In genomic region chrX:106092939-106093338, GRCm38 (mm10) we compare ENCODE assay signal across 12 mouse cellular contexts. TPM values are rescaled to one million over a fixed set of nuclear protein-coding genes. Genes with fewer than 3 reads are reported as not detected.
DNase-seq lines count a peak whose midpoint lies in the region; ATAC-seq lines count a peak whose summit lies in the region.
"Had no signal": no experiment of that assay in that cellular context is flagged by ENCODE, and none has a peak within 500 bp of the region (broad histone marks: within the 10 kb centered on the region; RNA-seq: fewer than 3 reads in every experiment).

No protein-coding gene starts in this region.

- no peak overlapping the region for H3K9ac ChIP-seq in heart, embryonic 12.5 days
- H3K9ac ChIP-seq in midbrain, embryonic 16.5 days (ENCODE audit: low read depth, low read length), result no peak overlapping the region
- no peak overlapping the region for H3K9ac ChIP-seq in embryonic facial prominence, embryonic 12.5 days
- no peak overlapping the region for H3K9ac ChIP-seq in neural tube, embryonic 11.5 days (ENCODE audit: low read length)
- H3K9ac ChIP-seq: liver, embryonic 12.5 days had no signal

- no peak overlapping the region for H3K4me3 ChIP-seq in heart, embryonic 12.5 days
- no peak overlapping the region for H3K4me3 ChIP-seq in heart, embryonic 10.5 days
- no peak overlapping the region for H3K4me3 ChIP-seq in midbrain, embryonic 10.5 days
- H3K4me3 ChIP-seq in midbrain, embryonic 16.5 days (ENCODE audit: low read depth, low read length), result no peak overlapping the region
- no peak overlapping the region for H3K4me3 ChIP-seq in embryonic facial prominence, embryonic 12.5 days
- H3K4me3 ChIP-seq in neural tube, embryonic 11.5 days (ENCODE audit: low read depth, low read length), result no peak overlapping the region
- H3K4me3 ChIP-seq: liver, embryonic 12.5 days had no signal

- no peaks in the 10 kb centered on the region for H3K36me3 ChIP-seq in heart, embryonic 12.5 days
- 0 out of 2 replicates have a peak, but pooled peaks cover 2% of the 10 kb centered on the region for H3K36me3 ChIP-seq in heart, embryonic 10.5 days
- peaks cover 5% of the 10 kb centered on the region; the same call in 1 of the 2 replicates for H3K36me3 ChIP-seq in midbrain, embryonic 10.5 days
- no peaks in the 10 kb centered on the region for H3K36me3 ChIP-seq in midbrain, embryonic 16.5 days (ENCODE audit: control insufficient read depth, insufficient read depth, low read length)
- H3K36me3 ChIP-seq in embryonic facial prominence, embryonic 12.5 days, result no peaks in the 10 kb centered on the region
- no peaks in the 10 kb centered on the region for H3K36me3 ChIP-seq in neural tube, embryonic 11.5 days (ENCODE audit: control insufficient read depth, insufficient read depth, low read length)

- H3K27ac ChIP-seq in heart, embryonic 12.5 days (ENCODE audit: poor library complexity, severe bottlenecking), result peak overlapping the region; percentile 77
- no peak overlapping the region for H3K27ac ChIP-seq in heart, embryonic 10.5 days
- peak overlapping the region; percentile 64; the same call in 1 of the 2 replicates for H3K27ac ChIP-seq in midbrain, embryonic 10.5 days (replicated peaks)
- no peak overlapping the region for H3K27ac ChIP-seq in midbrain, embryonic 16.5 days (ENCODE audit: low read length)
- 0 out of 2 replicates have a peak overlapping the region, but pooled peaks have one; percentile 2 for H3K27ac ChIP-seq in embryonic facial prominence, embryonic 12.5 days
- H3K27ac ChIP-seq in neural tube, embryonic 11.5 days (ENCODE audit: low read depth, low read length), result no peak overlapping the region
- H3K27ac ChIP-seq: liver, embryonic 12.5 days had no signal

- 43% methylated on average over 5 of the region's 5 CpGs for WGBS in heart, embryonic 12.5 days
- WGBS in heart, embryonic 10.5 days, result 29% methylated on average over 5 of the region's 5 CpGs
- WGBS in midbrain, embryonic 10.5 days, result 30% methylated on average over 5 of the region's 5 CpGs
- WGBS in midbrain, embryonic 16.5 days, result 25% methylated on average over 5 of the region's 5 CpGs
- 27% methylated on average over 5 of the region's 5 CpGs for WGBS in embryonic facial prominence, embryonic 12.5 days
- 28% methylated on average over 5 of the region's 5 CpGs for WGBS in neural tube, embryonic 11.5 days

- H3K27me3 ChIP-seq in heart, embryonic 12.5 days (replicated peaks), result no peaks in the 10 kb centered on the region
- no peaks in the 10 kb centered on the region for H3K27me3 ChIP-seq in heart, embryonic 10.5 days (ENCODE audit: insufficient read depth, poor library complexity, severe bottlenecking)
- peaks cover 35% of the 10 kb centered on the region for H3K27me3 ChIP-seq in midbrain, embryonic 10.5 days (ENCODE audit: low read depth, poor library complexity, severe bottlenecking)
- no peaks in the 10 kb centered on the region for H3K27me3 ChIP-seq in midbrain, embryonic 16.5 days (ENCODE audit: control insufficient read depth, insufficient read depth, low read depth, low read length)
- no peaks in the 10 kb centered on the region for H3K27me3 ChIP-seq in embryonic facial prominence, embryonic 12.5 days
- H3K27me3 ChIP-seq in neural tube, embryonic 11.5 days (ENCODE audit: control insufficient read depth, insufficient read depth, low read length), result no peaks in the 10 kb centered on the region
- H3K27me3 ChIP-seq: liver, embryonic 12.5 days had no signal

- no peaks in the 10 kb centered on the region for H3K9me3 ChIP-seq in heart, embryonic 12.5 days (replicated peaks)
- H3K9me3 ChIP-seq in heart, embryonic 10.5 days, result no peaks in the 10 kb centered on the region
- no peaks in the 10 kb centered on the region for H3K9me3 ChIP-seq in midbrain, embryonic 10.5 days (replicated peaks)
- H3K9me3 ChIP-seq in midbrain, embryonic 16.5 days (replicated peaks; ENCODE audit: control insufficient read depth, low read length, poor library complexity, severe bottlenecking), result no peaks in the 10 kb centered on the region
- H3K9me3 ChIP-seq in embryonic facial prominence, embryonic 12.5 days, result no peaks in the 10 kb centered on the region
- H3K9me3 ChIP-seq in neural tube, embryonic 11.5 days (ENCODE audit: control insufficient read depth, low read length), result no peaks in the 10 kb centered on the region
- H3K9me3 ChIP-seq: liver, embryonic 12.5 days had no signal

- ATAC-seq in heart, embryonic 12.5 days (ENCODE audit: insufficient number of reproducible peaks, low FRiP score), result no peak
- ATAC-seq in midbrain, embryonic 16.5 days, result no peak
- ATAC-seq in embryonic facial prominence, embryonic 12.5 days (ENCODE audit: insufficient number of reproducible peaks, insufficient read depth, low FRiP score, low TSS enrichment), result no peak
- ATAC-seq in neural tube, embryonic 11.5 days (ENCODE audit: insufficient read depth, low FRiP score, low TSS enrichment), result peak; percentile 63; the same call in 1 of the 2 replicates

- H3K4me1 ChIP-seq in heart, embryonic 12.5 days (replicated peaks), result 0 out of 2 replicates have a peak, but pooled peaks cover 6% of the 10 kb centered on the region
- H3K4me1 ChIP-seq in heart, embryonic 10.5 days, result no peaks in the 10 kb centered on the region
- peaks cover 15% of the 10 kb centered on the region for H3K4me1 ChIP-seq in midbrain, embryonic 10.5 days
- H3K4me1 ChIP-seq in midbrain, embryonic 16.5 days (ENCODE audit: control insufficient read depth, insufficient read depth, low read length), result no peaks in the 10 kb centered on the region
- no peaks in the 10 kb centered on the region for H3K4me1 ChIP-seq in embryonic facial prominence, embryonic 12.5 days
- H3K4me1 ChIP-seq in neural tube, embryonic 11.5 days (ENCODE audit: control insufficient read depth, insufficient read depth, low read length), result no peaks in the 10 kb centered on the region

- no peak for DNase-seq in heart, embryonic 10.5 days (ENCODE audit: low spot score)
- peak; percentile 14 for DNase-seq in midbrain, embryonic 10.5 days (ENCODE audit: low spot score)
- peak; percentile 9 for DNase-seq in neural tube, embryonic 11.5 days (ENCODE audit: low spot score)
- DNase-seq in left cerebral cortex, postnatal 25 days (ENCODE audit: low spot score in 2 of 2), result no peak
- DNase-seq in left cerebral cortex, postnatal 10 days (ENCODE audit: extremely low spot score in 1 of 2, low spot score in 2 of 2), result no peak
- DNase-seq: lung, postnatal 36 days; right cerebral cortex, postnatal 25 days had no signal

- 0 out of 2 replicates have a peak overlapping the region, but pooled peaks have one; percentile 12 for H3K4me2 ChIP-seq in heart, embryonic 12.5 days
- no peak overlapping the region for H3K4me2 ChIP-seq in midbrain, embryonic 16.5 days (ENCODE audit: low read length)
- H3K4me2 ChIP-seq in embryonic facial prominence, embryonic 12.5 days (replicated peaks), result no peak overlapping the region
- no peak overlapping the region for H3K4me2 ChIP-seq in neural tube, embryonic 11.5 days (ENCODE audit: low read depth)
- H3K4me2 ChIP-seq: liver, embryonic 12.5 days had no signal

- intact Hi-C loops in left cerebral cortex, postnatal 25 days (cut with DNase I), result loop anchor here (5.0 kb wide), 1 partner anchor 66 kb away; the partner anchor contains the start of gene Atp7a
- intact Hi-C loops in left cerebral cortex, postnatal 10 days (cut with DNase I), result loop anchor here (5.0 kb wide), 1 partner anchor 66 kb away; the partner anchor contains the start of gene Atp7a

RNA-seq across cellular contexts. Expression of gene Tlr13, which starts 50.1 kb away (rescaled TPM):
- polyA plus RNA-seq in heart, embryonic 12.5 days (2016; fragmentation: Nextera tagmentation; extraction: Ambion mirVana), result 0.33 and 0.49 TPM in 2 replicates
- 0.05 and 0.08 TPM in 2 replicates for polyA plus RNA-seq in heart, embryonic 10.5 days (2016; fragmentation: Nextera tagmentation; extraction: Ambion mirVana)
- 0.17 and 0.24 TPM in 2 replicates for polyA plus RNA-seq in midbrain, embryonic 10.5 days (2016; fragmentation: Nextera tagmentation; extraction: Ambion mirVana)
- polyA plus RNA-seq in midbrain, embryonic 16.5 days (2015; fragmentation: Nextera tagmentation; extraction: Ambion mirVana), result 0.19 and 0.24 TPM in 2 replicates
- polyA plus RNA-seq in embryonic facial prominence, embryonic 12.5 days (2016; fragmentation: Nextera tagmentation; extraction: Ambion mirVana), result 0.42 and 0.52 TPM in 2 replicates
- 0.31 and 0.74 TPM in 2 replicates for polyA plus RNA-seq in neural tube, embryonic 11.5 days (2014; fragmentation: Nextera tagmentation; extraction: Ambion mirVana)
- total RNA-seq in left cerebral cortex, postnatal 25 days (2021), result 1 to 10 TPM; 1.3 to 1.9 TPM
- 1 to 10 TPM; 1.2 to 1.4 TPM for total RNA-seq in left cerebral cortex, postnatal 10 days (2021)
- total RNA-seq: MEL had no signal

Comparison
In these comparisons a context has a peak if more than half of its experiments do, and no peak if none do; other contexts are left out.
1. H3K27ac ChIP-seq: peak in heart, embryonic 12.5 days (single experiment), midbrain, embryonic 10.5 days (single experiment) and embryonic facial prominence, embryonic 12.5 days (single experiment); none in heart, embryonic 10.5 days (single experiment), midbrain, embryonic 16.5 days (single experiment) and neural tube, embryonic 11.5 days (single experiment).
2. DNase-seq: peak in midbrain, embryonic 10.5 days (single experiment) and neural tube, embryonic 11.5 days (single experiment); none in heart, embryonic 10.5 days (single experiment), left cerebral cortex, postnatal 25 days (0 of 2) and left cerebral cortex, postnatal 10 days (0 of 2).